Mouse (Mus musculus) forebrain, embryonic 11.5 days (tissue): ENCODE results near the gene Adra2b. TPM values are rescaled to one million over a fixed set of nuclear protein-coding genes. Genes with fewer than 3 reads are reported as not detected.

Source experiments
- ATAC-seq: fragments of 200-750 bp; cut with Nextera tagmentation; replicated peaks from 2 replicates; pipeline ENCODE4 v1.8.0; 2017; ENCODE audit warnings: moderate TSS enrichment; ENCODE audit not compliant: low FRiP score
- DNase-seq: peaks from one replicate; pipeline ENCODE4 v3.0.0-alpha.2; 2017; ENCODE audit warnings: low spot score
- H3K27ac ChIP-seq: fragments of 300-500 bp; sonication (generic); 2 replicates; pipeline ENCODE4 v1.5.1; 2014; ENCODE audit warnings: low read depth, low read length
- H3K27me3 ChIP-seq: fragments of 300-500 bp; sonication (generic); 2 replicates; pipeline ENCODE4 v1.6.1; 2014; ENCODE audit warnings: mild to moderate bottlenecking, low read length, mixed read lengths; ENCODE audit not compliant: control insufficient read depth, insufficient read depth
- H3K36me3 ChIP-seq: fragments of 300-500 bp; sonication (generic); 2 replicates; pipeline ENCODE4 v1.6.1; 2014; ENCODE audit warnings: mild to moderate bottlenecking, low read length, moderate library complexity, mixed read lengths; ENCODE audit not compliant: control insufficient read depth, insufficient read depth
- H3K4me1 ChIP-seq: fragments of 300-500 bp; sonication (generic); replicated peaks from 2 replicates; pipeline ENCODE4 v1.6.1; 2014; ENCODE audit warnings: low read length, mixed read lengths; ENCODE audit not compliant: control insufficient read depth, insufficient read depth
- H3K4me2 ChIP-seq: fragments of 300-500 bp; sonication (generic); 2 replicates; pipeline ENCODE4 v1.6.1; 2014; ENCODE audit warnings: low read depth, mild to moderate bottlenecking, low read length, moderate library complexity, mixed read lengths; ENCODE audit not compliant: severe bottlenecking
- H3K4me3 ChIP-seq: fragments of 300-500 bp; sonication (generic); 2 replicates; pipeline ENCODE4 v1.5.1; 2014; ENCODE audit warnings: low read depth, low read length
- H3K9ac ChIP-seq: fragments of 300-500 bp; sonication (generic); 2 replicates; pipeline ENCODE4 v1.6.1; 2014; ENCODE audit warnings: low read length
- H3K9me3 ChIP-seq: fragments of 300-500 bp; sonication (generic); 2 replicates; pipeline ENCODE4 v1.6.1; 2016; ENCODE audit warnings: low read length, mixed read lengths; ENCODE audit not compliant: control insufficient read depth
- WGBS: fragments of 180-500 bp; shearing (Covaris S2); extraction: QIAGEN DNeasy Blood & Tissue Kit; methylation state at CpG from one replicate; pipeline ENCODE4 v1.1.7; 2014; 5-methylcytosine and 5-hydroxymethylcytosine counted together
- polyA plus RNA-seq: library from polyadenylated mRNA; unstranded; fragments of >200 nt; fragmentation: Nextera tagmentation; extraction: Ambion mirVana; gene quantifications from 2 replicates; pipeline ENCODE4 v1.2.1, GENCODE M21; 2014

Gene Adra2b
- 3.4 and 4.1 TPM in 2 replicates for polyA plus RNA-seq

GRCm38 (mm10) chr2:127362459-127363281, at the start of gene Adra2b:
Gene Adra2b (plus strand): TSS chr2:127363208.
- Histone ChIP-seq H3K9me3 (no peaks in the 10 kb centered on the region), H3K36me3 (no peaks in the 10 kb centered on the region), H3K27me3 (peaks cover 43% of the 10 kb centered on the region), H3K27ac (no peak within 1 kb of the TSS), H3K4me2 (peak within 1 kb of the TSS; percentile 65), H3K9ac (0 out of 2 replicates have a peak within 1 kb of the TSS, but pooled peaks have one; percentile 23), H3K4me1 (peaks cover 4% of the 10 kb centered on the region), H3K4me3 (peak within 1 kb of the TSS; percentile 37)
- WGBS: under 1% methylated on average over 46 of the region's 49 CpGs
- peak; percentile 91 for DNase-seq
- peak; percentile 69 for ATAC-seq

- no peak overlapping the region for H3K9ac ChIP-seq
- WGBS: 52% methylated on average over 4 of the region's 4 CpGs
- H3K4me3 ChIP-seq: no peak overlapping the region
- H3K4me2 ChIP-seq: no peak overlapping the region
- H3K36me3 ChIP-seq: no peaks in the 10 kb centered on the region
- DNase-seq (no peak), ATAC-seq (no peak)
- no peaks in the 10 kb centered on the region for H3K4me1 ChIP-seq
- H3K27me3 ChIP-seq: no peaks in the 10 kb centered on the region
- H3K9me3 ChIP-seq: no peaks in the 10 kb centered on the region
- no peak overlapping the region for H3K27ac ChIP-seq
These were observed 49.1 kb upstream of the Adra2b start for GRCm38 (mm10) chr2:127313878-127314277.

- H3K27ac ChIP-seq: no peak overlapping the region
- WGBS: 75% methylated on average over 6 of the region's 6 CpGs
- H3K4me3 ChIP-seq: no peak overlapping the region
- no peaks in the 10 kb centered on the region for H3K9me3 ChIP-seq
- no peak overlapping the region for H3K9ac ChIP-seq
- no peaks in the 10 kb centered on the region for H3K36me3 ChIP-seq
- no peaks in the 10 kb centered on the region for H3K4me1 ChIP-seq
- no peak for DNase-seq
- no peak for ATAC-seq
- H3K4me2 ChIP-seq: no peak overlapping the region
- no peaks in the 10 kb centered on the region for H3K27me3 ChIP-seq
These were observed 48.4 kb upstream of the Adra2b start for GRCm38 (mm10) chr2:127314467-127315154.

- Histone ChIP-seq H3K4me3 (no peak overlapping the region), H3K36me3 (no peaks in the 10 kb centered on the region), H3K4me2 (no peak overlapping the region), H3K27ac (no peak overlapping the region), H3K4me1 (no peaks in the 10 kb centered on the region), H3K9ac (no peak overlapping the region), H3K27me3 (no peaks in the 10 kb centered on the region), H3K9me3 (no peaks in the 10 kb centered on the region)
- no peak for ATAC-seq
- 91% methylated on average over 1 of the region's 1 CpGs for WGBS
- DNase-seq: no peak
These were observed 47.9 kb upstream of the Adra2b start for GRCm38 (mm10) chr2:127315155-127315470.

- ATAC-seq: no peak
- no peaks in the 10 kb centered on the region for H3K4me1 ChIP-seq
- 76% methylated on average over 5 of the region's 5 CpGs for WGBS
These were observed 46.6 kb upstream of the Adra2b start for GRCm38 (mm10) chr2:127316431-127316830.

GRCm38 (mm10) chr2:127318136-127318535, 44.9 kb upstream of the Adra2b start:
- no peak for ATAC-seq
- no peaks in the 10 kb centered on the region for H3K9me3 ChIP-seq
- 89% methylated on average over 4 of the region's 4 CpGs for WGBS
- no peak overlapping the region for H3K9ac ChIP-seq
- DNase-seq: no peak
- no peak overlapping the region for H3K4me2 ChIP-seq
- no peaks in the 10 kb centered on the region for H3K4me1 ChIP-seq
- no peak overlapping the region for H3K27ac ChIP-seq
- no peak overlapping the region for H3K4me3 ChIP-seq
- no peaks in the 10 kb centered on the region for H3K36me3 ChIP-seq
- no peaks in the 10 kb centered on the region for H3K27me3 ChIP-seq

More at GRCm38 (mm10) chr2:127316431-127316830, 46.6 kb upstream of the Adra2b start:
- Histone ChIP-seq H3K4me3 (no peak overlapping the region), H3K27ac (no peak overlapping the region), H3K9me3 (no peaks in the 10 kb centered on the region), H3K4me2 (no peak overlapping the region), H3K36me3 (no peaks in the 10 kb centered on the region), H3K27me3 (no peaks in the 10 kb centered on the region), H3K9ac (no peak overlapping the region)
- no peak for DNase-seq

- H3K4me1 ChIP-seq: no peaks in the 10 kb centered on the region
- H3K9ac ChIP-seq: no peak overlapping the region
- 79% methylated on average over 4 of the region's 4 CpGs for WGBS
- no peaks in the 10 kb centered on the region for H3K36me3 ChIP-seq
- no peaks in the 10 kb centered on the region for H3K27me3 ChIP-seq
- no peaks in the 10 kb centered on the region for H3K9me3 ChIP-seq
- H3K4me2 ChIP-seq: no peak overlapping the region
- H3K27ac ChIP-seq: no peak overlapping the region
- H3K4me3 ChIP-seq: no peak overlapping the region
- ATAC-seq (no peak), DNase-seq (no peak)
These were observed 43.9 kb upstream of the Adra2b start for GRCm38 (mm10) chr2:127319071-127319470.

- no peak overlapping the region for H3K4me3 ChIP-seq
- WGBS: 70% methylated on average over 6 of the region's 6 CpGs
- no peak for ATAC-seq
- H3K27ac ChIP-seq: no peak overlapping the region
- DNase-seq: no peak
- no peaks in the 10 kb centered on the region for H3K36me3 ChIP-seq
- H3K4me2 ChIP-seq: no peak overlapping the region
- no peaks in the 10 kb centered on the region for H3K4me1 ChIP-seq
- no peaks in the 10 kb centered on the region for H3K27me3 ChIP-seq
- H3K9ac ChIP-seq: no peak overlapping the region
- H3K9me3 ChIP-seq: no peaks in the 10 kb centered on the region
These were observed 40.2 kb upstream of the Adra2b start for GRCm38 (mm10) chr2:127322671-127323285.
